ENCODE assay signal across 8 mouse cellular contexts in the genomic region with DNA sequence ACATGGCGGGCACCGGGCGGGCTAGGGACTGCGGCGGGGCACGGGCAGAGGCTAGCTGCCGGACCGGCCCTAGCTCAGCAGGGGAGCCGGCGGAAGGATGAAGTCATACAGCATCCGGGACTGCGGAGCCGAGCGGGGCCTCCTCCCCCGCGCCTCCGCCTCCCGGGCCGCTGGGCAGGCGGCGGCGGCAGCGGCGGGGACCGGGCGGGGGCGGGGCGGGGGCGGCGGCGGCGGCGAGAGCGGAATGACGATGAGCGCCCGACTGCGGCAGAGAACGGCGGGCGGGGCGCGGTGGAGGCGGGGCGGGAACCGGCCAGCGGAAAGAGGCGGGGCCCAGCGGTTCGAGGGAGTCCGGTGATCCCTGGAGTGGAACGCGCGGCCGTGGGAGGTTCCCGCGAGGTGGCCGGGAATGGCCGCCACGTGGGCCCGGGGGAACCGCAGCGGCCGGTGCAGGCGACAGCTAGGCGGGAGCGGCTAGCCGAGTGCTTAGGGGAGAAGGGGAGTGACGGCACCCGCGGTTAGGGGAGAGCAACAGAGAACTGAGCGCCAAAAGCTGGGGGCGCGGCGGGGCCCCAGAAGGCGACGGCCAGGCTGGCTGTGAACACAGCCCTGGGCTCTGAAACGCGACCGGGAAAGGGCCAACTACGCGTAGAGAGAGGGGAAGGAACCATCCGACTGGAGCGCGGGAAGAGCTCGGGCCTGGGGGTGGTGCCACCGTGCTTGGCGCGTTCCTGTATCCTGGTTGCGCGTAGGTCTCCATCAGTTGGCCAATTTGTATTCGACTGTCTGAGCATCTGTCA. TPM values are rescaled to one million over a fixed set of nuclear protein-coding genes. Genes with fewer than 3 reads are reported as not detected.
A peak's percentile ranks its signal among the peaks of the same experiment; 100 is the strongest.
DNase-seq lines count a peak whose midpoint lies in the region; ATAC-seq and TF ChIP-seq lines count a peak whose summit lies in the region.

A gene (minus strand): TSS at position 97 of the 800 bp plus-strand sequence.

- TF ChIP-seq CTCF in forebrain, postnatal 0 days (IDR thresholded peaks at IDR 0.05; ENCODE audit: low read depth): no peak

- H3K27ac ChIP-seq in forebrain, postnatal 0 days (ENCODE audit: low read depth, low read length): peak within 1 kb of the TSS; percentile 90
- peak within 1 kb of the TSS; percentile 93 for H3K27ac ChIP-seq in hindbrain, embryonic 12.5 days

- peak within 1 kb of the TSS; percentile 76 for H3K4me3 ChIP-seq in forebrain, postnatal 0 days (ENCODE audit: low read depth, low read length)
- peak within 1 kb of the TSS; percentile 82 for H3K4me3 ChIP-seq in hindbrain, embryonic 12.5 days

- peak within 1 kb of the TSS; percentile 87 for H3K9ac ChIP-seq in forebrain, postnatal 0 days
- H3K9ac ChIP-seq in hindbrain, embryonic 12.5 days: peak within 1 kb of the TSS; percentile 89

- no peaks in the 10 kb centered on the region for H3K9me3 ChIP-seq in forebrain, postnatal 0 days (ENCODE audit: low read length)
- H3K9me3 ChIP-seq in hindbrain, embryonic 12.5 days (replicated peaks): no peaks in the 10 kb centered on the region

- H3K4me1 ChIP-seq in forebrain, postnatal 0 days (ENCODE audit: insufficient read depth): peaks cover 5% of the 10 kb centered on the region; the same call in 1 of the 2 replicates
- H3K4me1 ChIP-seq in hindbrain, embryonic 12.5 days: peaks cover 25% of the 10 kb centered on the region

- H3K36me3 ChIP-seq in forebrain, postnatal 0 days (ENCODE audit: insufficient read depth): peaks cover 5% of the 10 kb centered on the region; the same call in 1 of the 2 replicates
- H3K36me3 ChIP-seq in hindbrain, embryonic 12.5 days: no peaks in the 10 kb centered on the region

- H3K4me2 ChIP-seq in forebrain, postnatal 0 days (ENCODE audit: low read depth): peak within 1 kb of the TSS; percentile 90
- peak within 1 kb of the TSS; percentile 95 for H3K4me2 ChIP-seq in hindbrain, embryonic 12.5 days (replicated peaks)

- no peak for DNase-seq in frontal cortex, postnatal 25 days (ENCODE audit: low spot score in 2 of 2)
- peak; percentile 80 for DNase-seq in cerebellum, adult 8-10 months
- DNase-seq in forebrain, postnatal 0 days: peak; percentile 72
- DNase-seq in left cerebral cortex, adult 8-10 months (ENCODE audit: low spot score in 2 of 2): no peak
- peak; percentile 64 to 71 for DNase-seq in lung, postnatal 4 days
- DNase-seq in right cerebral cortex, postnatal 14 days: peak; percentile 55

- H3K27me3 ChIP-seq in forebrain, postnatal 0 days (ENCODE audit: insufficient read depth, low read length): no peaks in the 10 kb centered on the region
- peaks cover 11% of the 10 kb centered on the region for H3K27me3 ChIP-seq in hindbrain, embryonic 12.5 days

- ATAC-seq in frontal cortex, adult (ENCODE audit: low TSS enrichment): peak; percentile 35
- ATAC-seq in forebrain, postnatal 0 days: peak; percentile 69
- ATAC-seq in hindbrain, embryonic 12.5 days (ENCODE audit: low FRiP score): peak; percentile 51

- WGBS in forebrain, postnatal 0 days: 2% methylated on average over 73 of the region's 92 CpGs
- WGBS in hindbrain, embryonic 12.5 days: 1% methylated on average over 74 of the region's 92 CpGs

RNA-seq across cellular contexts. Expression of the gene that starts here (rescaled TPM):
- 44.1 and 51.0 TPM in 2 replicates for total RNA-seq in forebrain, postnatal 0 days (2014; rRNA removed)
- 45.3 and 57.0 TPM in 2 replicates for polyA plus RNA-seq in forebrain, postnatal 0 days (2015; fragmentation: Nextera tagmentation; extraction: Ambion mirVana)
- polyA plus RNA-seq in hindbrain, embryonic 12.5 days (2016; fragmentation: Nextera tagmentation; extraction: Ambion mirVana): 9.1 TPM in 2 replicates
- total RNA-seq in left cerebral cortex, adult 8-10 months (2022): 100 to 1,000 TPM; 145 to 169 (median 150) TPM

Comparison
In these comparisons a context has a peak if more than half of its experiments do, and no peak if none do; other contexts are left out.
1. DNase-seq: peak in cerebellum, adult 8-10 months (single experiment), forebrain, postnatal 0 days (single experiment), lung, postnatal 4 days (2 of 2) and right cerebral cortex, postnatal 14 days (single experiment); none in frontal cortex, postnatal 25 days (0 of 2) and left cerebral cortex, adult 8-10 months (0 of 2).
2. Peak in every context shown above with its lines, with median percentiles within 50 percentile points of each other: ATAC-seq.